Mouse (Mus musculus): ENCODE measurements at regions not wholly inside any gene's neighbourhood (a gene's known extent, or its start where the extent isn't known, plus 50 kb on each side); places are given as distances from the start of the nearest gene placed in this dataset.

- no peak for TF ChIP-seq CTCF (IDR thresholded peaks at IDR 0.05; ENCODE audit: low read depth)
- no peak overlapping the region for H3K4me3 ChIP-seq (ENCODE audit: low read depth, low read length)
- no peak for ATAC-seq
- no peaks in the 10 kb centered on the region for H3K4me1 ChIP-seq (replicated peaks; ENCODE audit: control insufficient read depth, insufficient read depth, low read length)
- H3K27me3 ChIP-seq (replicated peaks; ENCODE audit: control insufficient read depth, insufficient read depth, low read length): no peaks in the 10 kb centered on the region
- no peaks in the 10 kb centered on the region for H3K9me3 ChIP-seq (ENCODE audit: control insufficient read depth)
- no peak overlapping the region for H3K27ac ChIP-seq (ENCODE audit: low read depth, low read length)
- no peaks in the 10 kb centered on the region for H3K36me3 ChIP-seq (ENCODE audit: control insufficient read depth, insufficient read depth)
- H3K4me2 ChIP-seq (replicated peaks; ENCODE audit: low read depth): no peak overlapping the region
- H3K9ac ChIP-seq (ENCODE audit: low read depth, low read length): no peak overlapping the region
- 47% methylated on average over 2 of the region's 2 CpGs for WGBS
Measured at GRCm38 (mm10) chr15:68014605-68015305, 1514.0 kb upstream of the Lrrc6 start.

DNA sequence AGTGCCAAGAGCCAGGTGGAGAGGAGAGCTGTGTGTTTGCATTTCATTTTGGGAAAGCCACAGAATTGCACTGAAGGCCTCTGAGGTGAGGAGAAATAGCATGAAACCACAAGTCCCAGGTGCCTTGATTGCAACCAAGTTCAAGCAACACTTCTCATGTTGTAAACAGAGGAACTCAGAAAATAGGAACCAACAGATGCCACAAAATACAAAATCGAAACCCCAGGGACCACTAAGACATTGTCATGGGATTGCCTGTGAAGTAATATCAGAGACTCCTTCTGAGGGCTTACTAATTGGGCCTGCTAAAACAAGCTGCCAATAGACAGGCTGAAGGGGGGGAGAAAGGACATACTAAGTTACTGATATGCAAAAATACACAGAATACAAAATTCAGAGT is 1510.5 kb upstream of the Lrrc6 start:
- Histone ChIP-seq H3K9ac (ENCODE audit: low read depth, low read length) (no peak overlapping the region), H3K27me3 (replicated peaks; ENCODE audit: control insufficient read depth, insufficient read depth, low read length) (no peaks in the 10 kb centered on the region), H3K9me3 (ENCODE audit: control insufficient read depth) (no peaks in the 10 kb centered on the region), H3K27ac (ENCODE audit: low read depth, low read length) (no peak overlapping the region), H3K36me3 (ENCODE audit: control insufficient read depth, insufficient read depth) (no peaks in the 10 kb centered on the region), H3K4me3 (ENCODE audit: low read depth, low read length) (no peak overlapping the region), H3K4me1 (replicated peaks; ENCODE audit: control insufficient read depth, insufficient read depth, low read length) (no peaks in the 10 kb centered on the region), H3K4me2 (replicated peaks; ENCODE audit: low read depth) (no peak overlapping the region)
- no peak for ATAC-seq
- no peak for TF ChIP-seq CTCF (IDR thresholded peaks at IDR 0.05; ENCODE audit: low read depth)
- WGBS: 73% methylated on average over 1 of the region's 1 CpGs

- no peak overlapping the region for H3K9ac ChIP-seq (ENCODE audit: low read depth, low read length)
- no peak overlapping the region for H3K4me2 ChIP-seq (replicated peaks; ENCODE audit: low read depth)
- no peaks in the 10 kb centered on the region for H3K36me3 ChIP-seq (ENCODE audit: control insufficient read depth, insufficient read depth)
- no peak overlapping the region for H3K27ac ChIP-seq (ENCODE audit: low read depth, low read length)
- no peak for TF ChIP-seq CTCF (IDR thresholded peaks at IDR 0.05; ENCODE audit: low read depth)
- no peaks in the 10 kb centered on the region for H3K9me3 ChIP-seq (ENCODE audit: control insufficient read depth)
- H3K27me3 ChIP-seq (replicated peaks; ENCODE audit: control insufficient read depth, insufficient read depth, low read length): no peaks in the 10 kb centered on the region
- 97% methylated on average over 1 of the region's 1 CpGs for WGBS
- ATAC-seq: no peak
- no peak overlapping the region for H3K4me3 ChIP-seq (ENCODE audit: low read depth, low read length)
- H3K4me1 ChIP-seq (replicated peaks; ENCODE audit: control insufficient read depth, insufficient read depth, low read length): no peaks in the 10 kb centered on the region
Measured at GRCm38 (mm10) chr15:68010189-68010588, 1509.5 kb upstream of the Lrrc6 start.

GRCm38 (mm10) chr15:68004798-68005197 is 1504.1 kb upstream of the Lrrc6 start:
- no peaks in the 10 kb centered on the region for H3K9me3 ChIP-seq (ENCODE audit: control insufficient read depth)
- H3K4me1 ChIP-seq (replicated peaks; ENCODE audit: control insufficient read depth, insufficient read depth, low read length): no peaks in the 10 kb centered on the region
- H3K36me3 ChIP-seq (ENCODE audit: control insufficient read depth, insufficient read depth): no peaks in the 10 kb centered on the region
- H3K27ac ChIP-seq (ENCODE audit: low read depth, low read length): no peak overlapping the region
- H3K4me3 ChIP-seq (ENCODE audit: low read depth, low read length): no peak overlapping the region
- no peak for TF ChIP-seq CTCF (IDR thresholded peaks at IDR 0.05; ENCODE audit: low read depth)
- ATAC-seq: no peak
- 38% methylated on average over 5 of the region's 5 CpGs for WGBS
- H3K4me2 ChIP-seq (replicated peaks; ENCODE audit: low read depth): no peak overlapping the region
- H3K9ac ChIP-seq (ENCODE audit: low read depth, low read length): no peak overlapping the region
- no peaks in the 10 kb centered on the region for H3K27me3 ChIP-seq (replicated peaks; ENCODE audit: control insufficient read depth, insufficient read depth, low read length)

DNA sequence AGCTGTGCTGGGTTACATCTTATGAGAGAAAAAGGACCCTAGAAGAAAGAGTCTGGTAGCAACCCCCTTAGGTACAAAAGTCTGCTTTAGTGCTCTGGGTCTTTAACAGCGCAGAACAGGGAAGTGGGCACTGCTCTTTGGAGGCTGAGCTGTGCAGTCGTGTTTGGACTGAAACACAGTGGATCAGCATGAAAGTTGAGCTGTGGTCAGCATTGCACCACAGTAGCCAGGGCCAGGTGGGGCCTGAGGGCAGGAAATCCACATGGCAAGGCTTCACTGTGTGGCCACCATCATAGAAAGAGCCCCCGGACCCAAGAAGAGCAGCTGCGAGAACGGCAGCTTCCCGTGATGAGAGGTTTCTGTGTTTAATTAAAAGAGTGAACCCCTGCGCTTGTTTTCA is 1495.8 kb upstream of the Lrrc6 start:
- H3K27ac ChIP-seq (ENCODE audit: low read depth, low read length): no peak overlapping the region
- no peaks in the 10 kb centered on the region for H3K9me3 ChIP-seq (ENCODE audit: control insufficient read depth)
- 75% methylated on average over 7 of the region's 7 CpGs for WGBS
- H3K36me3 ChIP-seq (ENCODE audit: control insufficient read depth, insufficient read depth): no peaks in the 10 kb centered on the region
- no peak overlapping the region for H3K4me3 ChIP-seq (ENCODE audit: low read depth, low read length)
- no peak for ATAC-seq
- no peaks in the 10 kb centered on the region for H3K4me1 ChIP-seq (replicated peaks; ENCODE audit: control insufficient read depth, insufficient read depth, low read length)
- no peak for TF ChIP-seq CTCF (IDR thresholded peaks at IDR 0.05; ENCODE audit: low read depth)
- no peak overlapping the region for H3K9ac ChIP-seq (ENCODE audit: low read depth, low read length)
- H3K27me3 ChIP-seq (replicated peaks; ENCODE audit: control insufficient read depth, insufficient read depth, low read length): no peaks in the 10 kb centered on the region
- H3K4me2 ChIP-seq (replicated peaks; ENCODE audit: low read depth): no peak overlapping the region

- Histone ChIP-seq H3K4me2 (replicated peaks; ENCODE audit: low read depth) (no peak overlapping the region), H3K27ac (ENCODE audit: low read depth, low read length) (no peak overlapping the region), H3K27me3 (replicated peaks; ENCODE audit: control insufficient read depth, insufficient read depth, low read length) (no peaks in the 10 kb centered on the region), H3K4me1 (replicated peaks; ENCODE audit: control insufficient read depth, insufficient read depth, low read length) (no peaks in the 10 kb centered on the region), H3K36me3 (ENCODE audit: control insufficient read depth, insufficient read depth) (no peaks in the 10 kb centered on the region), H3K9me3 (ENCODE audit: control insufficient read depth) (no peaks in the 10 kb centered on the region), H3K9ac (ENCODE audit: low read depth, low read length) (no peak overlapping the region), H3K4me3 (ENCODE audit: low read depth, low read length) (no peak overlapping the region)
- 67% methylated on average over 5 of the region's 5 CpGs for WGBS
- TF ChIP-seq CTCF (IDR thresholded peaks at IDR 0.05; ENCODE audit: low read depth): no peak
- no peak for ATAC-seq
Measured at GRCm38 (mm10) chr15:67989428-67990272, 1488.9 kb upstream of the Lrrc6 start.
